Mouse (Mus musculus): ENCODE results near the gene Atrn. TPM values are rescaled to one million over a fixed set of nuclear protein-coding genes. Genes with fewer than 3 reads are reported as not detected.
A peak's percentile ranks its signal among the peaks of the same experiment; 100 is the strongest.

Atrn gene
- 7.2 and 10.1 TPM in 2 replicates for polyA plus RNA-seq (2016; fragmentation: Nextera tagmentation; extraction: Ambion mirVana)

DNA sequence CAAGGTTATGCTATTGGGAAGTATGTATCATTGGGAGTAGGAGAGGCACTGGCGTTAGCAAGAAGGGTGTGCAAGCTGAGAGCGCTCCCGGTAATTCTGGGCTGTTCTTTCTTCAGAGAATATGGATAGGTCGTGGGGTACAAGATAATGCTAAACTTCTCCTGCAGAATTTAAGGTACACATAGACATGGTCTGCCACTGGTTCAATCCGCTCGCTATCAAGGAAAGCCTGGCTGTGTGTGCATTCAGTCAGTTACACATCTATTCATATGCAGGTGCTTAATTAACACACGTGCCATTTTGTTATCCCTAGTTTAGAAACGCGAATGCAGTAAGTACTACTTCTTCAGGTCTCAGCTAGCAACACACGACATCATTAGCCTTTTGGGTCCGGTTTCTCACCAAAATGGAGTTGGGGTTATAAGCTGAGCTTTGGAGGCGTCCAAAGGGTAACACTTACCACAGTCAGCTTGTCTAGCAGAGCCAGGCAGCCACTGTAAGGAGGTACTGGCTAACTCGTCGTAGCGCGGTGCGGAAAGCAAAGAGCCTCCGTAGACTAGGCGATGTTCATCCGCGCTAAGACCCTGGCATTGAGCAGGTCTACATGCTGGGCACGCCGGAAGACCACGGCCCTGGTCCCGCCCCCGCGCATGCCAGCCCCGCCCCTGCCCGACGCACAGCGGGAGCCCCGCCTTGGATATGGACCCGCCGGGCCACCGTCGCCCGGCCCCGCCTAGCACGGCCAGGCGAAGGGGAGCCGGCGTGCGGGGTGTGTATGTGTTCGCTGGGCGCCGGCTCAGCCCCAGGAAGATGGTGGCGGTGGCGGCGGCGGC, at the start of gene Atrn, which contains the start of gene 4930402H24Rik:
Gene Atrn, plus strand, starts transcription at position 745 of the 833 bp plus-strand sequence.
Gene 4930402H24Rik, minus strand, starts transcription at position 656 of the 833 bp plus-strand sequence.
- H3K4me2 ChIP-seq: peak within 1 kb of the TSS; percentile 90
- peak within 1 kb of the TSS; percentile 72; the same call in 1 of the 2 replicates for H3K27ac ChIP-seq (ENCODE audit: poor library complexity, severe bottlenecking)
- 0 out of 2 replicates have a peak, but pooled peaks cover 2% of the 10 kb centered on the region for H3K36me3 ChIP-seq
- peak; percentile 99 for ATAC-seq (ENCODE audit: insufficient number of reproducible peaks, low FRiP score)
- no peaks in the 10 kb centered on the region for H3K27me3 ChIP-seq (replicated peaks)
- peak within 1 kb of the TSS; percentile 88 for H3K4me3 ChIP-seq
- peaks cover 16% of the 10 kb centered on the region for H3K4me1 ChIP-seq (replicated peaks)
- WGBS: 4% methylated on average over 49 of the region's 50 CpGs
- H3K9me3 ChIP-seq (replicated peaks): no peaks in the 10 kb centered on the region
- H3K9ac ChIP-seq: peak within 1 kb of the TSS; percentile 97

DNA sequence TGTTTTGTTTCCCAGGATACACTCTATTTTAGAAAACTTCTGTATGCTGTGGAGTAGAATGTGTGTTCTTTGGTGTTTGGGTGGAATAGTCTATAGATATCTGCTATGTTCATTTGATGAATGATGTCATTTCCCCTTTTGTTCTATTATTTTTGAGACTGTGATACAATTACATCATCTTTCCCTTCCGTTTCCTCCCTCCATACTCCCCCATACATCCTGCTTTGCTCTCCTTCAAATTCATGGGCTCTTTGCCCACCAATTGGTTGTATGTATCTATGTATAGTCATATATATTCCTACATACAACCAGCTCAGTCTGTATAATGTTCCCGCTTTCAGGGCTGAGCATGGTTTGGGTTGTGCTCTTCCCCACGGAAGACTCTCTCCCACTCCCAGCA, 44.2 kb upstream of the Atrn start:
- H3K9ac ChIP-seq: no peak overlapping the region
- H3K9me3 ChIP-seq (replicated peaks): no peaks in the 10 kb centered on the region
- H3K4me1 ChIP-seq (replicated peaks): no peaks in the 10 kb centered on the region
- H3K27ac ChIP-seq (ENCODE audit: poor library complexity, severe bottlenecking): no peak overlapping the region
- H3K36me3 ChIP-seq: no peaks in the 10 kb centered on the region
- no peaks in the 10 kb centered on the region for H3K27me3 ChIP-seq (replicated peaks)
- no peak overlapping the region for H3K4me3 ChIP-seq
- H3K4me2 ChIP-seq: no peak overlapping the region
- 74% methylated on average over 3 of the region's 3 CpGs for WGBS
- no peak for ATAC-seq (ENCODE audit: insufficient number of reproducible peaks, low FRiP score)

DNA sequence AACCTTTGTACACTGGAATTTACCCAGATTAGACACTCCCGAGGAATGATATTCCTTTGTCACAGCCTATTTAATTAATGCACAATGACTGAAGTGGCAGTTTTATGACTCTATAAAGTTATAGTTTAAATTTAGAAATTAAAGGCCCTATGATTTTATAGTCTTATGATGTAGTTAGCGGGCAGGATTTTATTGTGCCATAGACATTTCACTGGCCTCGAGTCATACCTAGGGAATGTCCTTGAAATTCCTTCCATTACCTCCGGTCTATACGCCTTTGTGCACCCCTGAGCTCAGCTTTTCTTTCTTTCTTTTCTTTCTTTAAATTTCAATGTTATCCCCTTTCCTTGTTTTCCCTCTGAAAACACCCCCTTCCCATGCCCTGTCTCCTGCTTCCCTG, 35.4 kb upstream of the Atrn start:
- Histone ChIP-seq H3K27ac (ENCODE audit: poor library complexity, severe bottlenecking) (no peak overlapping the region), H3K4me1 (replicated peaks) (no peaks in the 10 kb centered on the region), H3K27me3 (replicated peaks) (no peaks in the 10 kb centered on the region), H3K4me2 (no peak overlapping the region), H3K4me3 (no peak overlapping the region), H3K9ac (no peak overlapping the region), H3K36me3 (no peaks in the 10 kb centered on the region), H3K9me3 (replicated peaks) (no peaks in the 10 kb centered on the region)
- WGBS: 85% methylated on average over 5 of the region's 5 CpGs
- ATAC-seq (ENCODE audit: insufficient number of reproducible peaks, low FRiP score): no peak

DNA sequence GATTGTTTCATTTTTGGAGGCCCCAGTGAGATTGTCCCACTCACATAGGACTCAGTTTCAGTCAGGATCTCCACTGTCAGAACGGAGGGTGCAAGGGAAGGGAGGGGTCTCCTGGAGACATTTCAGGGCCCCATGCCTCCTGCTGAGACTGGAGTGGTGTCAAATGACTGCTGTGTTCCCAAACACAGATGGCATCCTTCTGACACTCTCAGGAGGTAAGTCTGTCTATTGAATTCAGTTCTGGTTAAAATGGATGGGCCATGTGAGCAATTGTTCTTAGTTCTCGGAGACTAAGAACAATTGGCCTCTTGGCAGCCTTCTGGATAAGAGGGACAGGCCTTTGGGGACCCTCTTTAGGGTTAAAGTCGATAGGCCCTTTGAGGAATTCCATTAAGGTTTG, 28.9 kb upstream of the Atrn start:
- Histone ChIP-seq H3K27me3 (replicated peaks) (no peaks in the 10 kb centered on the region), H3K4me1 (replicated peaks) (no peaks in the 10 kb centered on the region), H3K36me3 (no peaks in the 10 kb centered on the region), H3K27ac (ENCODE audit: poor library complexity, severe bottlenecking) (no peak overlapping the region), H3K9ac (no peak overlapping the region), H3K9me3 (replicated peaks) (no peaks in the 10 kb centered on the region), H3K4me3 (no peak overlapping the region), H3K4me2 (no peak overlapping the region)
- WGBS: 63% methylated on average over 3 of the region's 3 CpGs
- ATAC-seq (ENCODE audit: insufficient number of reproducible peaks, low FRiP score): no peak

DNA sequence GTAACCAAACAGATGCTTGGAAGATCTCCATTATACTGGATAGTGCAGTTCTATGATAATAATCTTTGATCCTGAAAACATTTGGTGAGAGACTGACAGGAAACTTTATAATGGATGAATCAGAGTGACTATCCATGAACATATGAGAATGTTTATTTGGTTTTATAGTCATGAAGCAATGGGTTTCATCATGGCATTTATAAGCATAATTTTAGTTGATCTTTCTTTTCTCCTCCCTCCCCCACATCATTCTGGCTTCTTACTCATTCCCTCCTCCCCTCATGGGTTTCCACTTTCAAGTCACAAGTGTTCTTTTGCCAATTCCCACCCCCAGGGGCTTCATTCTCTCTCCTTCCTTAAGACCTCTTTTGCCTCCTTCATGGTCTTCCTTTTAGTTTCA, 19.3 kb upstream of the Atrn start:
- H3K27ac ChIP-seq (ENCODE audit: poor library complexity, severe bottlenecking): no peak overlapping the region
- no peak overlapping the region for H3K4me2 ChIP-seq
- H3K36me3 ChIP-seq: 0 out of 2 replicates have a peak, but pooled peaks cover 3% of the 10 kb centered on the region
- H3K27me3 ChIP-seq (replicated peaks): no peaks in the 10 kb centered on the region
- H3K4me1 ChIP-seq (replicated peaks): no peaks in the 10 kb centered on the region
- no peak overlapping the region for H3K4me3 ChIP-seq
- H3K9ac ChIP-seq: no peak overlapping the region
- H3K9me3 ChIP-seq (replicated peaks): no peaks in the 10 kb centered on the region
- no peak for ATAC-seq (ENCODE audit: insufficient number of reproducible peaks, low FRiP score)

DNA sequence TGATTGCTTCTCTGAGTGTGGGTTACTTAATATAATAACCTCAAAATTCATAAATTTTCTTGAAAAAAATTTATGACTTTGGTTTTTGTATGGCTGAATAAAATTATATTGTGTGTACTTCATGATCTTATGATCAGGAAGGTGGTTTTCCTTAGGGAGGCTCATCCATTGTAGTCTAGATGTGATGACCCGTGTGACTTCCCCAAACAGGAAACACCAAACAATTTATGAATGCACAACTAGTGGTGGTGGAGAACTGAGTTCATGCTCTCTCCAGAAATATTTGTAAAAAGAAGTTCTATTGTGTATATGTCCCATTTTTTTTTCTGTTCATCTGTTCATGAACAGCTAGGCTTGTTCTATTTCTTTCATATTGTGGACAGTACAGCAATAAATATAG, 18.8 kb upstream of the Atrn start:
- Histone ChIP-seq H3K9me3 (replicated peaks) (no peaks in the 10 kb centered on the region), H3K4me2 (no peak overlapping the region), H3K36me3 (0 out of 2 replicates have a peak, but pooled peaks cover 3% of the 10 kb centered on the region), H3K27ac (ENCODE audit: poor library complexity, severe bottlenecking) (no peak overlapping the region), H3K27me3 (replicated peaks) (no peaks in the 10 kb centered on the region), H3K4me1 (replicated peaks) (no peaks in the 10 kb centered on the region), H3K9ac (no peak overlapping the region), H3K4me3 (no peak overlapping the region)
- 74% methylated on average over 1 of the region's 1 CpGs for WGBS
- no peak for ATAC-seq (ENCODE audit: insufficient number of reproducible peaks, low FRiP score)

DNA sequence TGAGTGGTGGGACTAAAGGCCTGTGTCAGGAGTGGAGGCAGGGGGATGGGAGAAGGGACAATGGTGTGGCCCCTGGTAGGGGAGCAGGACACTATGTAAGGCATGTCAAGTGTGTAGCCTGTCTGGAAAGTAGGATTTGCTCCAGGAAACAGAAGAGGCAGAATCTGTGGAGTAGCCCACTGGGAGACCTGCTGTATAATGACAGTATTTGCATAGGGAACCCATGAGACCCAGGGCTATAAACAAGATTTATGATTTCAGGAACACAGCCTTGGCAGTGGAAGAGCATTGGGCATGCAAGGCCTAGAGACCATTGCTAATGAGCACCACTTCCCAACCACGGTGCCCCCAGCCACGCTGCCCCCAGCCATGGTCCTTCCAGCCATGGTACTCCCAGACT, 9.4 kb upstream of the Atrn start:
- Histone ChIP-seq H3K9ac (no peak overlapping the region), H3K9me3 (replicated peaks) (no peaks in the 10 kb centered on the region), H3K27ac (ENCODE audit: poor library complexity, severe bottlenecking) (no peak overlapping the region), H3K4me2 (no peak overlapping the region), H3K4me1 (replicated peaks) (no peaks in the 10 kb centered on the region), H3K36me3 (no peaks in the 10 kb centered on the region), H3K27me3 (replicated peaks) (no peaks in the 10 kb centered on the region), H3K4me3 (no peak overlapping the region)
- no peak for ATAC-seq (ENCODE audit: insufficient number of reproducible peaks, low FRiP score)
- WGBS: 86% methylated on average over 2 of the region's 2 CpGs

DNA sequence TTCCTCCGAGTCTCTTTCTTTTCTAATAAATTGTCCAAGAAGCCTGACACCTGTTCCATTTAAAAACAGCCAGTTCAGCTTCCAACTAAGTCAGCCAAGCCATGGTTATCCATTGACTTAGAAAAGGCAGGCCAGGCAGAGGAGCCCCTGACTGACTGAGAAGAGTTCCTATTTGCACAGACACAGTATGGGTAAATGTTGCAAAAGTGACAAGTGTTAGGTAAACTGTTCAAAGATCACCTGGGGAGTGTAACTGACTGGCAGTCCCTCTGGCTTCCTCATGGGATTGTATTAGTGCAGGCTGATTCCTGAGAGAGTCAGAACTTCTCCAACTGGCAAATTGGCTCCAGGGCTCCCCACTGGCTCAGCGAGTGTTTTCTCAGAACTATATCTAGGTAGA, 8.4 kb upstream of the Atrn start:
- H3K4me1 ChIP-seq (replicated peaks): no peaks in the 10 kb centered on the region
- H3K27ac ChIP-seq (ENCODE audit: poor library complexity, severe bottlenecking): no peak overlapping the region
- H3K36me3 ChIP-seq: no peaks in the 10 kb centered on the region
- WGBS: 74% methylated on average over 2 of the region's 2 CpGs
- H3K9ac ChIP-seq: no peak overlapping the region
- no peaks in the 10 kb centered on the region for H3K9me3 ChIP-seq (replicated peaks)
- ATAC-seq (ENCODE audit: insufficient number of reproducible peaks, low FRiP score): no peak
- H3K27me3 ChIP-seq (replicated peaks): no peaks in the 10 kb centered on the region
- no peak overlapping the region for H3K4me2 ChIP-seq
- no peak overlapping the region for H3K4me3 ChIP-seq

DNA sequence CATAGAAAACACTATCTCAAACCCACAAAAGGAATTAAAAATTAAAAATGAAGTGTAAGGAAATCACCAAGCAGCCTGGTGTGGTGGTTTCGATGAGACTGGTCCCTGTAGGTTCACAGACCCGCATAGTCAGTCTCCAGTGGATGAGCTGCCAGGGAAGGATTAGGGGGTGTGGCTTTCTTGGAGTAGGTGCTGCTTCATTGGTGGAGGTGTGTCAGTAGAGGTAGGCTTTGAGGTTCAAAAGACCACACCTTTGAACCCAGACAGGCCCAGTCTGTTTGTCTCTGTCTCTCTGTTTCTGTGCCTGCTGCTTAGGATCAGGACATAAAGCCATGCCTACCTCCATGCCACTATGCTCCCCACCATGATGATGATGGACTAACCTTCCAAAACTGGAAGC, 7.5 kb upstream of the Atrn start:
- Histone ChIP-seq H3K4me1 (replicated peaks) (no peaks in the 10 kb centered on the region), H3K4me3 (no peak overlapping the region), H3K4me2 (no peak overlapping the region), H3K36me3 (no peaks in the 10 kb centered on the region), H3K27me3 (replicated peaks) (no peaks in the 10 kb centered on the region), H3K9ac (no peak overlapping the region), H3K9me3 (replicated peaks) (no peaks in the 10 kb centered on the region), H3K27ac (ENCODE audit: poor library complexity, severe bottlenecking) (no peak overlapping the region)
- 81% methylated on average over 2 of the region's 2 CpGs for WGBS
- no peak for ATAC-seq (ENCODE audit: insufficient number of reproducible peaks, low FRiP score)

DNA sequence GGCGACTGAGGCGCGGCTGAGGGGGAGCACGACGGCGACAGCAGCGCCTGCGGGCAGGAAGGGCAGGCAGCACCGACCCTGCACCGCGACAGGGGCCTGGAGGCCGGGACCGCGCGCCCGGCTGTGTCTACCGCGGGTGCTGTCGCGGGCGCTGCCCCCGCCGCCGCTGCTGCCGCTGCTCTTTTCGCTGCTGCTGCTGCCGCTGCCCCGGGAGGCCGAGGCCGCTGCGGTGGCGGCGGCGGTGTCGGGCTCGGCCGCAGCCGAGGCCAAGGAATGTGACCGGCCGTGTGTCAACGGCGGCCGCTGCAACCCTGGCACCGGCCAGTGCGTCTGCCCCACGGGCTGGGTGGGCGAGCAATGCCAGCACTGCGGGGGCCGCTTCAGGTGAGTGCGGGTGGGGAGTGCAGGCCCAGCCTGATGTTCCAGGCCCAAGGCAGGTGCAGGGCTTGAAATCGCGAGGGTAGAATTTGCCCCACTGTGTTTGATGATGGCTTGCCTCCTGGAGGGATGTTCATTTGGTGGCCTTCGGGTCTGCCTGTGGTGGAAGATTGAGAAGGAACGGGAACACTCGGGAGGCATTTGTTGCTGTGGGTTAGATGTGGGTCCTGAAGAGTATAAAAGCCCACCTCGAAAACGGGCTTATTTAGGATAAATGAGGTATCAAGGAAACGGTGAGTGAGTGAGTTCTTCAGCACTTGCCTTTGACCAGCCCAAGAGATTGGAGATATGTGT, 455 bp downstream of the Atrn start:
- H3K4me2 ChIP-seq: peak overlapping the region; percentile 90
- H3K27me3 ChIP-seq (replicated peaks): no peaks in the 10 kb centered on the region
- no peaks in the 10 kb centered on the region for H3K9me3 ChIP-seq (replicated peaks)
- ATAC-seq (ENCODE audit: insufficient number of reproducible peaks, low FRiP score): peak; percentile 64
- under 1% methylated on average over 49 of the region's 58 CpGs for WGBS
- 0 out of 2 replicates have a peak, but pooled peaks cover 2% of the 10 kb centered on the region for H3K36me3 ChIP-seq
- peaks cover 16% of the 10 kb centered on the region for H3K4me1 ChIP-seq (replicated peaks)
- H3K27ac ChIP-seq (ENCODE audit: poor library complexity, severe bottlenecking): peak overlapping the region; percentile 72; the same call in 1 of the 2 replicates
- H3K9ac ChIP-seq: peak overlapping the region; percentile 97
- H3K4me3 ChIP-seq: peak overlapping the region; percentile 88

DNA sequence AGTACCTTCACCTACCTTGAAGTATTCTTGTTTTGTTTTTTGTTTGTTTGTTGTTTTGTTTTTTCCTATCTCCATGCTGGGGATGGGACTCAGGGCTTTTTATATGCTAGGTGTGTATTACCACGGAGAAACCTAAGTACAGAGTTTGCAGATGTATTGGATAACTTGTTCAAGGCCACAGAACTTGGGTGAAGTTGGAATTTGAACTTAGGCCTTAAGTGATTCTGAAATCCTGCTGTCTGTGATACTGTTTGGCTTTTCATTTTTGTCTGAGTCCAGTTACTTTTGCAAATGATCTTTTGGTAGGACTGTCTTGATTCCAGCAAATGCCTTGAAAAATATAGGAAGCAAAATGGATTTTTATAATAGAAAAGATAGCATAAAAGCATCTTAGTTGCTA, 5.4 kb downstream of the Atrn start:
- no peak overlapping the region for H3K27ac ChIP-seq (ENCODE audit: poor library complexity, severe bottlenecking)
- ATAC-seq (ENCODE audit: insufficient number of reproducible peaks, low FRiP score): no peak
- 0 out of 2 replicates have a peak, but pooled peaks cover 2% of the 10 kb centered on the region for H3K36me3 ChIP-seq
- 60% methylated on average over 1 of the region's 1 CpGs for WGBS
- H3K27me3 ChIP-seq (replicated peaks): no peaks in the 10 kb centered on the region
- H3K9me3 ChIP-seq (replicated peaks): no peaks in the 10 kb centered on the region
- no peak overlapping the region for H3K4me2 ChIP-seq
- H3K4me3 ChIP-seq: no peak overlapping the region
- peaks cover 26% of the 10 kb centered on the region for H3K4me1 ChIP-seq (replicated peaks)
- H3K9ac ChIP-seq: no peak overlapping the region
